Mouse (Mus musculus): Measurements from ENCODE around the gene Alg9. TPM values are rescaled to one million over a fixed set of nuclear protein-coding genes. Genes with fewer than 3 reads are reported as not detected.
"Not testable (repeated sequence)": the region's sequence is repeated elsewhere in the genome, so short reads cannot be mapped to it uniquely, and the experiment has no call there.

Gene Alg9
- polyA plus RNA-seq, 1 experiment from 2014 or later: 19.8 TPM

DNA sequence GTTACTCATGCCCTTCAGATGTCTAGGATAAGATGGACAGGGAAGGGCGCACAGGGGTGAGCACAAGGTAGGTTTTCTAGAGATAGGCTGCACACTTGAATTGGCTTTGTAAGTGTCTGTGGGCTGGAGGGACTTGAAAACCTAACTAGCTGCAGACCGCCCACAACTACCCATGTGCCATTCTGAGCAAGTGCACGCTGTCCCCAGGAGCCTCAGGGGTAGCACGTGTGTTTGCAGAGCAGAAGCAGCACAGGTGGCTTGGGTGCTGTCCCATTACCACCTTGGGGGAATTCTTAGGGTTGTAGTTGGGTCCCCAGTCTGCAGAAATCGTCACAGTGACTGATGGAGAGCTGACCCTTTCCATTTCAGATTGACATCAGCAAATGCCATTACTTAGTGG lies 47.4 kb downstream of the Alg9 start:
- ATAC-seq (ENCODE audit: low FRiP score, low TSS enrichment) (no peak), DNase-seq (ENCODE audit: low spot score) (no peak)
- Histone ChIP-seq H3K9ac (ENCODE audit: low read length) (no peak overlapping the region), H3K4me1 (replicated peaks; ENCODE audit: control insufficient read depth, insufficient read depth) (no peaks in the 10 kb centered on the region), H3K4me2 (replicated peaks; ENCODE audit: low read depth) (no peak overlapping the region), H3K27me3 (ENCODE audit: control insufficient read depth, insufficient read depth, low read length) (no peaks in the 10 kb centered on the region), H3K36me3 (ENCODE audit: control insufficient read depth, insufficient read depth, low read length) (peaks cover 3% of the 10 kb centered on the region), H3K27ac (replicated peaks) (no peak overlapping the region), H3K4me3 (ENCODE audit: low read depth, low read length) (no peak overlapping the region), H3K9me3 (ENCODE audit: control insufficient read depth, low read length) (no peaks in the 10 kb centered on the region)
- TF ChIP-seq EP300 (optimal IDR thresholded peaks at IDR 0.05) (no peak), CTCF (IDR thresholded peaks at IDR 0.05; ENCODE audit: low read depth) (no peak)
- 95% methylated on average over 5 of the region's 5 CpGs for WGBS

DNA sequence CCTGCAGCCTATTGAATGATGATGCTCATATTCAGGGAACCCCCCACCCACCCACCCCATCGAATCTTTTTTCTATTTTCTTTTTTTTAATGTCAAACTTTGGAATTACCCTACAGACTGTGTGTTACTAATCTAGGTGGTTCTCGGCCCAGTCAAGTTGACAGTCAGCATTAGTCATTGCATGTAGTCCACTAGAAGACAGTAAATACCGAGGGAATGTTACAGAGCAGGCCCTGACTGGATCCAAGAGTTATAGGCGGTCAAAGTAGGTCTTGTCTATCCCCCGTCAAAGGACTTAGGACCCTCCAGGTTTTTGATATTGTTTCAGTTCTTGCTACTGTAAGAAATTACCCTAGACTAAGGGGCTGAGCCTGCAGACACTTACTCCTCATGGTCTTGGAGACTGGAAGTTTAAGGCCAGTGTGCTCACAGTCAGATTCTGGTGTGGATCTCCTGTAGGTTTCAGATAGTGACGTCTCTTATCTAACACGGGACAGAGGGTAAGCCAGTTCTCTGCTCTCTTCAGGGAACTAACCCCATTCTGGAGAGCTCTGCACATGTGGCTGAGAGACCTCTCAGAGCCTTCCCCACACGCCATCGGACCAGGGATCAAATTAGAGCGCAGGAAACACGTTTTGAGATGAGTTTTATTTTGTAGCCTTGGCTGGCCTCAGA lies 49.1 kb downstream of the Alg9 start:
- no peaks in the 10 kb centered on the region for H3K9me3 ChIP-seq (ENCODE audit: control insufficient read depth, low read length)
- H3K27me3 ChIP-seq (ENCODE audit: control insufficient read depth, insufficient read depth, low read length): no peaks in the 10 kb centered on the region
- 86% methylated on average over 11 of the region's 11 CpGs for WGBS
- DNase-seq (ENCODE audit: low spot score) (no peak), ATAC-seq (ENCODE audit: low FRiP score, low TSS enrichment) (no peak)
- peaks cover 5% of the 10 kb centered on the region for H3K36me3 ChIP-seq (ENCODE audit: control insufficient read depth, insufficient read depth, low read length)
- H3K4me1 ChIP-seq (replicated peaks; ENCODE audit: control insufficient read depth, insufficient read depth): no peaks in the 10 kb centered on the region
- H3K9ac ChIP-seq (ENCODE audit: low read length): no peak overlapping the region
- TF ChIP-seq CTCF (IDR thresholded peaks at IDR 0.05; ENCODE audit: low read depth) (no peak), EP300 (optimal IDR thresholded peaks at IDR 0.05) (no peak)
- H3K4me2 ChIP-seq (replicated peaks; ENCODE audit: low read depth): no peak overlapping the region
- no peak overlapping the region for H3K4me3 ChIP-seq (ENCODE audit: low read depth, low read length)
- H3K27ac ChIP-seq (replicated peaks): no peak overlapping the region

DNA sequence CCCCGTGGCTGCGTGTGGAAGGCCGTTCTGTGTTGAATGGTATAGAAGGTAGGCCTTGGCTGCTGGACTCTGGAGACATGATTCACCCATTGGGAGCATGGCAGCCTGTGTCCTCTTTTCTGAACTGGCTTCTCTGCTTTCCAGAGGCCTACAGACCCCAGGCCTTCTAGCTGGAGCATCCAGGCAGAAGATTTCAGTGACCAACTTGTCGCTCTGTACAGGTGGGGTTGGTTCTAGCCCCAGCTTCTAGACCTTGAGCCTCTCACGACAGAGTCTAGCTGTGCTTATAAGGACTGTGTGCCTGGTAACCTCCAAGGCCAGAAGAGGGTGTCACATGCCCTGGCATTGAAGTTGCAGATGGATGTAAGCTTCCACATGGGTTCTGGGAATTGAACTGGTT lies 56.7 kb downstream of the Alg9 start:
- no peak overlapping the region for H3K9ac ChIP-seq (ENCODE audit: low read length)
- no peaks in the 10 kb centered on the region for H3K27me3 ChIP-seq (ENCODE audit: control insufficient read depth, insufficient read depth, low read length)
- no peak for TF ChIP-seq CTCF (IDR thresholded peaks at IDR 0.05; ENCODE audit: low read depth)
- TF ChIP-seq EP300 (optimal IDR thresholded peaks at IDR 0.05): no peak
- H3K4me3 ChIP-seq (ENCODE audit: low read depth, low read length): no peak overlapping the region
- ATAC-seq (ENCODE audit: low FRiP score, low TSS enrichment): no peak
- no peaks in the 10 kb centered on the region for H3K9me3 ChIP-seq (ENCODE audit: control insufficient read depth, low read length)
- DNase-seq (ENCODE audit: low spot score): no peak
- peaks cover 3% of the 10 kb centered on the region for H3K36me3 ChIP-seq (ENCODE audit: control insufficient read depth, insufficient read depth, low read length)
- 91% methylated on average over 5 of the region's 5 CpGs for WGBS
- H3K4me1 ChIP-seq (replicated peaks; ENCODE audit: control insufficient read depth, insufficient read depth): no peaks in the 10 kb centered on the region
- no peak overlapping the region for H3K27ac ChIP-seq (replicated peaks)
- H3K4me2 ChIP-seq (replicated peaks; ENCODE audit: low read depth): no peak overlapping the region

DNA sequence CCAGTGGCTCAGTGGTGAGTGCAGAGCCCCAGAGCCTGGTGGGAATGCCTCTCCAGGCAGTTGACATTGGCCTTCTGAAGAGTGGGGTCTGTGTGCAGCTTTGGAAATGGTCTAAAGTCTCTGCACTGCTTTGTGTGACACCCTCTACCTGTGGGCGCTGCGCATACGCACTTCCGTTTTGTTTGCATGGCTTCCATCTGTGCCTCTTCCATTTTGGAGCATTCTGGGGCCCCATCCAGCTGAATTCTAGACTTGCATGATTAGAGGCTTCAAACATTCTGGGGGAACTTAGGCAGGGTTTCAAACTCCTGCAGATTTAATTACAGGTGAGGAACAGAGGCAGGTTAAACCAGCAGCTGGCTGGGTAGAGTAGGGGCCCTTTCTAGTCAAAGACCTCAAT lies 57.3 kb downstream of the Alg9 start:
- ATAC-seq (ENCODE audit: low FRiP score, low TSS enrichment): no peak
- H3K4me1 ChIP-seq (replicated peaks; ENCODE audit: control insufficient read depth, insufficient read depth): no peaks in the 10 kb centered on the region
- no peak for TF ChIP-seq EP300 (optimal IDR thresholded peaks at IDR 0.05)
- TF ChIP-seq CTCF (IDR thresholded peaks at IDR 0.05; ENCODE audit: low read depth): no peak

DNA sequence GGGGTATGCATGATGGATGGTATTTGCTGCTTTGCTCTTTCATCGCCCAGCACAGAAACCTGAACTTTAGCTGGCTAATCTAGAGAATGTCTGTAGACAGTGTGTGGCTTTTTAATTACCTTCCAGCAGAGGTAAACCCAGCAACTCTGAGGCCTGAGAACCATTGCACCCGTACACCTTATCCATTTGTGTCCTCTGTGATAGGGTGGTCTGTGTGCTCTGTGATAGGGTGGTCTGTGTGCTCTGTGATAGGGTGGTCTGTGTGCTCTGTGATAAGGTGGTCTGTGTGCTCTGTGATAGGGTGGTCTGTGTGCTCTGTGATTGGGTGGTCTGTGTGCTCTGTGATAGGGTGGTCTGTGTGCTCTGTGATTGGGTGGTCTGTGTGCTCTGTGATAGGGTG lies 57.8 kb downstream of the Alg9 start:
- H3K36me3 ChIP-seq (ENCODE audit: control insufficient read depth, insufficient read depth, low read length); H3K4me1 ChIP-seq (replicated peaks; ENCODE audit: control insufficient read depth, insufficient read depth); H3K27me3 ChIP-seq (ENCODE audit: control insufficient read depth, insufficient read depth, low read length); ATAC-seq (ENCODE audit: low FRiP score, low TSS enrichment); H3K4me2 ChIP-seq (replicated peaks; ENCODE audit: low read depth); H3K27ac ChIP-seq (replicated peaks); H3K9me3 ChIP-seq (ENCODE audit: control insufficient read depth, low read length); H3K4me3 ChIP-seq (ENCODE audit: low read depth, low read length); H3K9ac ChIP-seq (ENCODE audit: low read length); DNase-seq (ENCODE audit: low spot score): not testable (repeated sequence)
- 73% methylated on average over 2 of the region's 2 CpGs for WGBS

More for the DNA sequence above, 57.3 kb downstream of the Alg9 start:
- Histone ChIP-seq H3K36me3 (ENCODE audit: control insufficient read depth, insufficient read depth, low read length) (peaks cover 3% of the 10 kb centered on the region), H3K27ac (replicated peaks) (no peak overlapping the region), H3K4me3 (ENCODE audit: low read depth, low read length) (no peak overlapping the region), H3K9me3 (ENCODE audit: control insufficient read depth, low read length) (no peaks in the 10 kb centered on the region), H3K9ac (ENCODE audit: low read length) (no peak overlapping the region), H3K27me3 (ENCODE audit: control insufficient read depth, insufficient read depth, low read length) (no peaks in the 10 kb centered on the region), H3K4me2 (replicated peaks; ENCODE audit: low read depth) (no peak overlapping the region)
- WGBS: 98% methylated on average over 4 of the region's 4 CpGs
- no peak for DNase-seq (ENCODE audit: low spot score)

DNA sequence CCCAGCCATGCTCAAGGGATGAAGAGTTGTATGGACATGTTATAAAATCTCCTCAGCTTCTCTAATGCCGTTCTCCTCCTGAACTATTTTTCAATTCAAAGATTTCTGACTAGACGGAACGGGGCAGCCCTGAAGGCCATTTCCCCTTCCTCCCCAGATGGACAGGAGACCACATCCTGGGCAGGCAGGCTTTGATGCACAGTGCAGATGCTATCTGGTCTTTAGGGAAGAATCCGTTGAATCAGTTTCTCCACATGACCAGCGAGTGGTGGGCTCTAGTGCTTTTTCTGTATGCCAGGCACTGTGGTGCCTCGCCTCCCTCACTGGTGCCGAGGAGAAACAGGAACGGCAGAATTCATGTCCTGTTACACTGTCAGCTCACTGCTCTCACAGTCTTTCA lies 59.0 kb downstream of the Alg9 start:
- no peak overlapping the region for H3K9ac ChIP-seq (ENCODE audit: low read length)
- no peak overlapping the region for H3K4me3 ChIP-seq (ENCODE audit: low read depth, low read length)
- H3K27ac ChIP-seq (replicated peaks): no peak overlapping the region
- no peaks in the 10 kb centered on the region; the same call in 1 of the 2 replicates for H3K36me3 ChIP-seq (ENCODE audit: control insufficient read depth, insufficient read depth, low read length)
- H3K4me1 ChIP-seq (replicated peaks; ENCODE audit: control insufficient read depth, insufficient read depth): no peaks in the 10 kb centered on the region
- no peaks in the 10 kb centered on the region for H3K9me3 ChIP-seq (ENCODE audit: control insufficient read depth, low read length)
- no peaks in the 10 kb centered on the region for H3K27me3 ChIP-seq (ENCODE audit: control insufficient read depth, insufficient read depth, low read length)
- no peak for DNase-seq (ENCODE audit: low spot score)
- no peak for TF ChIP-seq CTCF (IDR thresholded peaks at IDR 0.05; ENCODE audit: low read depth)
- no peak for TF ChIP-seq EP300 (optimal IDR thresholded peaks at IDR 0.05)
- no peak for ATAC-seq (ENCODE audit: low FRiP score, low TSS enrichment)
- no peak overlapping the region for H3K4me2 ChIP-seq (replicated peaks; ENCODE audit: low read depth)
- WGBS: 87% methylated on average over 8 of the region's 8 CpGs
